Mouse (Mus musculus) stomach, embryonic 15.5 days (tissue): Measurements from ENCODE around the gene Cdhr4. TPM values are rescaled to one million over a fixed set of nuclear protein-coding genes. Genes with fewer than 3 reads are reported as not detected.

Experiments used
- ATAC-seq: fragments of 200-750 bp; cut with Nextera tagmentation; 2 replicates; pipeline ENCODE4 v1.8.0; 2017; ENCODE audit warnings: low read depth, moderate number of reproducible peaks, moderate TSS enrichment; ENCODE audit not compliant: insufficient read depth, low FRiP score
- H3K27ac ChIP-seq: fragments of 300-500 bp; sonication (generic); 2 replicates; pipeline ENCODE4 v1.5.1; 2015; ENCODE audit warnings: mild to moderate bottlenecking, inconsistent platforms
- H3K27me3 ChIP-seq: fragments of 300-500 bp; sonication (generic); replicated peaks from 2 replicates; pipeline ENCODE4 v1.6.1; 2015; ENCODE audit warnings: inconsistent platforms
- H3K36me3 ChIP-seq: fragments of 300-500 bp; sonication (generic); 2 replicates; pipeline ENCODE4 v1.6.1; 2015; ENCODE audit warnings: inconsistent platforms
- H3K4me1 ChIP-seq: fragments of 300-500 bp; sonication (generic); 2 replicates; pipeline ENCODE4 v1.6.1; 2015; ENCODE audit warnings: inconsistent platforms
- H3K4me2 ChIP-seq: fragments of 300-500 bp; sonication (generic); 2 replicates; pipeline ENCODE4 v1.6.1; 2015; ENCODE audit warnings: mild to moderate bottlenecking, inconsistent platforms
- H3K4me3 ChIP-seq: fragments of 300-500 bp; sonication (generic); replicated peaks from 2 replicates; pipeline ENCODE4 v1.5.1; 2015; ENCODE audit warnings: inconsistent platforms
- H3K9ac ChIP-seq: fragments of 300-500 bp; sonication (generic); 2 replicates; pipeline ENCODE4 v1.6.1; 2015; ENCODE audit warnings: inconsistent platforms
- H3K9me3 ChIP-seq: fragments of 300-500 bp; sonication (generic); 2 replicates; pipeline ENCODE4 v1.6.1; 2016; ENCODE audit warnings: inconsistent platforms
- WGBS: fragments of 180-500 bp; shearing (Covaris S2); methylation state at CpG from one replicate; pipeline ENCODE4 v1.1.7; 2015; 5-methylcytosine and 5-hydroxymethylcytosine counted together
- polyA plus RNA-seq: library from polyadenylated mRNA; unstranded; fragments of >200 nt; fragmentation: Nextera tagmentation; extraction: Ambion mirVana; gene quantifications from 2 replicates; pipeline ENCODE4 v1.2.1, GENCODE M21; 2015

Gene Cdhr4
- polyA plus RNA-seq, 1 experiment from 2014 or later, result 10.9 TPM

- no peaks in the 10 kb centered on the region for H3K4me1 ChIP-seq
- H3K9me3 ChIP-seq, result no peaks in the 10 kb centered on the region
- H3K27me3 ChIP-seq, result no peaks in the 10 kb centered on the region
- no peak overlapping the region for H3K9ac ChIP-seq
- H3K4me3 ChIP-seq, result no peak overlapping the region
- WGBS, result 96% methylated on average over 3 of the region's 3 CpGs
- no peak for ATAC-seq
- H3K27ac ChIP-seq, result no peak overlapping the region
- no peak overlapping the region for H3K4me2 ChIP-seq
- peaks cover 39% of the 10 kb centered on the region for H3K36me3 ChIP-seq
These were observed 35.6 kb downstream of the Cdhr4 start for GRCm38 (mm10) chr9:108027867-108028266.

GRCm38 (mm10) chr9:108032126-108032525, 39.8 kb downstream of the Cdhr4 start:
- Histone ChIP-seq H3K4me1 (no peaks in the 10 kb centered on the region), H3K4me3 (no peak overlapping the region), H3K27ac (no peak overlapping the region), H3K36me3 (peaks cover 18% of the 10 kb centered on the region), H3K9me3 (no peaks in the 10 kb centered on the region), H3K9ac (no peak overlapping the region), H3K27me3 (no peaks in the 10 kb centered on the region), H3K4me2 (no peak overlapping the region)
- 93% methylated on average over 5 of the region's 5 CpGs for WGBS
- ATAC-seq, result no peak

- Histone ChIP-seq H3K4me2 (no peak overlapping the region), H3K4me1 (no peaks in the 10 kb centered on the region), H3K4me3 (no peak overlapping the region), H3K27me3 (no peaks in the 10 kb centered on the region), H3K36me3 (peaks cover 23% of the 10 kb centered on the region), H3K9me3 (no peaks in the 10 kb centered on the region), H3K9ac (no peak overlapping the region), H3K27ac (no peak overlapping the region; the same call in 1 of the 2 replicates)
- ATAC-seq, result peak; percentile 66
- WGBS, result 91% methylated on average over 2 of the region's 2 CpGs
These were observed 43.2 kb downstream of the Cdhr4 start for GRCm38 (mm10) chr9:108035331-108036156.

GRCm38 (mm10) chr9:108044751-108045492, 52.6 kb downstream of the Cdhr4 start:
- Histone ChIP-seq H3K9me3 (no peaks in the 10 kb centered on the region), H3K36me3 (peaks cover 48% of the 10 kb centered on the region), H3K4me2 (no peak overlapping the region), H3K27me3 (no peaks in the 10 kb centered on the region), H3K4me1 (peaks cover 16% of the 10 kb centered on the region), H3K4me3 (no peak overlapping the region), H3K9ac (no peak overlapping the region), H3K27ac (no peak overlapping the region)
- 95% methylated on average over 8 of the region's 8 CpGs for WGBS
- ATAC-seq, result no peak

GRCm38 (mm10) chr9:108046582-108046981, 54.3 kb downstream of the Cdhr4 start:
- no peak overlapping the region for H3K9ac ChIP-seq
- no peaks in the 10 kb centered on the region for H3K27me3 ChIP-seq
- no peaks in the 10 kb centered on the region for H3K9me3 ChIP-seq
- WGBS, result 84% methylated on average over 4 of the region's 4 CpGs
- no peak overlapping the region for H3K4me3 ChIP-seq
- H3K36me3 ChIP-seq, result peaks cover 41% of the 10 kb centered on the region
- no peak for ATAC-seq
- H3K27ac ChIP-seq, result no peak overlapping the region
- H3K4me2 ChIP-seq, result no peak overlapping the region
- H3K4me1 ChIP-seq, result peaks cover 18% of the 10 kb centered on the region

GRCm38 (mm10) chr9:108047601-108048565, 55.6 kb downstream of the Cdhr4 start:
- Histone ChIP-seq H3K36me3 (peaks cover 37% of the 10 kb centered on the region), H3K9me3 (no peaks in the 10 kb centered on the region), H3K4me2 (peak overlapping the region; percentile 70), H3K4me3 (peak overlapping the region; percentile 66), H3K9ac (peak overlapping the region; percentile 1; the same call in 1 of the 2 replicates), H3K27me3 (no peaks in the 10 kb centered on the region), H3K4me1 (peaks cover 25% of the 10 kb centered on the region), H3K27ac (peak overlapping the region; percentile 76)
- no peak for ATAC-seq
- 46% methylated on average over 17 of the region's 17 CpGs for WGBS

GRCm38 (mm10) chr9:108048566-108048955, 56.3 kb downstream of the Cdhr4 start:
- Histone ChIP-seq H3K27ac (peak overlapping the region; percentile 76), H3K4me2 (peak overlapping the region; percentile 70), H3K4me3 (peak overlapping the region; percentile 66), H3K9me3 (no peaks in the 10 kb centered on the region), H3K27me3 (no peaks in the 10 kb centered on the region), H3K4me1 (peaks cover 31% of the 10 kb centered on the region), H3K9ac (peak overlapping the region; percentile 1; the same call in 1 of the 2 replicates), H3K36me3 (peaks cover 32% of the 10 kb centered on the region)
- ATAC-seq, result 0 out of 2 replicates have a peak, but pooled peaks have one; percentile 1
- under 1% methylated on average over 19 of the region's 19 CpGs for WGBS

GRCm38 (mm10) chr9:108049016-108049455, 56.7 kb downstream of the Cdhr4 start, which contains the start of gene Gmppb:
Gmppb (plus strand) TSS chr9:108049242.
- H3K27me3 ChIP-seq, result no peaks in the 10 kb centered on the region
- WGBS, result 0% methylated on average over 35 of the region's 39 CpGs
- peak within 1 kb of the TSS; percentile 81 for H3K27ac ChIP-seq
- peak; percentile 93 for ATAC-seq
- peaks cover 32% of the 10 kb centered on the region for H3K36me3 ChIP-seq
- H3K4me3 ChIP-seq, result peak within 1 kb of the TSS; percentile 66
- H3K9ac ChIP-seq, result peak within 1 kb of the TSS; percentile 68
- H3K4me1 ChIP-seq, result peaks cover 33% of the 10 kb centered on the region
- H3K9me3 ChIP-seq, result no peaks in the 10 kb centered on the region
- peak within 1 kb of the TSS; percentile 81 for H3K4me2 ChIP-seq

Other genes starting within 250 kb of the Cdhr4 start
- 182 and 185 TPM in 2 replicates for gene Rbm5, start 221.5 kb upstream of the Cdhr4 start, polyA plus RNA-seq
- 67.4 and 76.2 TPM in 2 replicates for gene Rbm6, start 119.3 kb upstream of the Cdhr4 start, polyA plus RNA-seq
- gene Mon1a, start 104.3 kb upstream of the Cdhr4 start, polyA plus RNA-seq, result 19.4 and 21.0 TPM in 2 replicates
- gene Mst1r, start 85.6 kb upstream of the Cdhr4 start, polyA plus RNA-seq, result 10.8 TPM in 2 replicates
- gene Actl11, start 64.0 kb upstream of the Cdhr4 start, polyA plus RNA-seq, result not detected in 2 replicates
- 3.0 and 3.1 TPM in 2 replicates for gene Camkv, start 56.8 kb upstream of the Cdhr4 start, polyA plus RNA-seq
- 17.2 and 18.3 TPM in 2 replicates for gene Traip, start 42.4 kb upstream of the Cdhr4 start, polyA plus RNA-seq
- 37.0 and 40.2 TPM in 2 replicates for gene Uba7, start 17.0 kb upstream of the Cdhr4 start, polyA plus RNA-seq
- gene Gm20661, start 9.4 kb upstream of the Cdhr4 start, polyA plus RNA-seq, result 6.1 and 6.9 TPM in 2 replicates
- gene Inka1, start 6.6 kb upstream of the Cdhr4 start, polyA plus RNA-seq, result 47.6 and 54.7 TPM in 2 replicates
- 0.46 and 1.1 TPM in 2 replicates for gene Gm20662, start 3.9 kb downstream of the Cdhr4 start, polyA plus RNA-seq
- gene Ip6k1, start 10.0 kb downstream of the Cdhr4 start, polyA plus RNA-seq, result 46.7 and 48.4 TPM in 2 replicates
- 45.2 and 48.4 TPM in 2 replicates for gene Gmppb, start 56.7 kb downstream of the Cdhr4 start, polyA plus RNA-seq
- 3.5 and 3.6 TPM in 2 replicates for gene Amigo3, start 60.7 kb downstream of the Cdhr4 start, polyA plus RNA-seq
- 5.2 and 7.9 TPM in 2 replicates for gene Mst1, start 87.9 kb downstream of the Cdhr4 start, polyA plus RNA-seq
- gene Rnf123, start 90.8 kb downstream of the Cdhr4 start, polyA plus RNA-seq, result 27.5 and 32.7 TPM in 2 replicates
- gene Apeh, start 102.1 kb downstream of the Cdhr4 start, polyA plus RNA-seq, result 73.7 and 76.1 TPM in 2 replicates
- gene Bsn, start 197.9 kb downstream of the Cdhr4 start, polyA plus RNA-seq, result 2.8 and 3.0 TPM in 2 replicates